Mouse (Mus musculus): Measurements from ENCODE around the gene Ppp1r3e. TPM values are rescaled to one million over a fixed set of nuclear protein-coding genes. Genes with fewer than 3 reads are reported as not detected.

The Ppp1r3e gene
- polyA plus RNA-seq, 1 experiment from 2014 or later = 0.83 TPM

GRCm38 (mm10) chr14:54874165-54874564, 3.2 kb downstream of the Ppp1r3e start:
- peaks cover 12% of the 10 kb centered on the region; the same call in 1 of the 2 replicates for H3K27me3 ChIP-seq (replicated peaks)
- peaks cover 29% of the 10 kb centered on the region for H3K4me1 ChIP-seq
- no peak overlapping the region for H3K4me3 ChIP-seq
- no peak for ATAC-seq
- no peak overlapping the region for H3K9ac ChIP-seq
- WGBS (ENCODE audit: insufficient replicate concordance) = 79% methylated on average over 3 of the region's 3 CpGs
- H3K36me3 ChIP-seq = no peaks in the 10 kb centered on the region
- H3K27ac ChIP-seq = no peak overlapping the region
- no peaks in the 10 kb centered on the region for H3K9me3 ChIP-seq (replicated peaks)
- no peak overlapping the region for H3K4me2 ChIP-seq

GRCm38 (mm10) chr14:54870861-54871260, 6.5 kb downstream of the Ppp1r3e start, which contains the start of gene Homez:
TSS of gene Homez (minus strand) at chr14:54870961.
- H3K9ac ChIP-seq = no peak within 1 kb of the TSS
- H3K36me3 ChIP-seq = no peaks in the 10 kb centered on the region
- WGBS (ENCODE audit: insufficient replicate concordance) = 81% methylated on average over 5 of the region's 5 CpGs
- no peak within 1 kb of the TSS for H3K4me3 ChIP-seq
- no peaks in the 10 kb centered on the region for H3K9me3 ChIP-seq (replicated peaks)
- no peak for ATAC-seq
- peaks cover 7% of the 10 kb centered on the region; the same call in 1 of the 2 replicates for H3K27me3 ChIP-seq (replicated peaks)
- no peak within 1 kb of the TSS for H3K4me2 ChIP-seq
- H3K4me1 ChIP-seq = peaks cover 7% of the 10 kb centered on the region
- no peak within 1 kb of the TSS for H3K27ac ChIP-seq

- Histone ChIP-seq H3K36me3 (no peaks in the 10 kb centered on the region), H3K9ac (no peak overlapping the region), H3K27me3 (replicated peaks) (no peaks in the 10 kb centered on the region), H3K4me1 (peaks cover 10% of the 10 kb centered on the region), H3K4me2 (no peak overlapping the region), H3K9me3 (replicated peaks) (no peaks in the 10 kb centered on the region), H3K27ac (no peak overlapping the region), H3K4me3 (no peak overlapping the region)
- WGBS (ENCODE audit: insufficient replicate concordance) = 64% methylated on average over 4 of the region's 4 CpGs
- no peak for ATAC-seq
Observed at GRCm38 (mm10) chr14:54868026-54868425, 9.3 kb downstream of the Ppp1r3e start.

- Histone ChIP-seq H3K9me3 (replicated peaks) (no peaks in the 10 kb centered on the region), H3K4me3 (no peak overlapping the region), H3K36me3 (no peaks in the 10 kb centered on the region), H3K27me3 (replicated peaks) (no peaks in the 10 kb centered on the region), H3K27ac (no peak overlapping the region), H3K9ac (no peak overlapping the region), H3K4me2 (no peak overlapping the region), H3K4me1 (peaks cover 10% of the 10 kb centered on the region)
- WGBS (ENCODE audit: insufficient replicate concordance) = 54% methylated on average over 5 of the region's 5 CpGs
- ATAC-seq = no peak
Observed at GRCm38 (mm10) chr14:54866936-54867335, 10.4 kb downstream of the Ppp1r3e start.

GRCm38 (mm10) chr14:54866268-54866667, 11.1 kb downstream of the Ppp1r3e start:
- WGBS (ENCODE audit: insufficient replicate concordance) = 24% methylated on average over 3 of the region's 3 CpGs
- Histone ChIP-seq H3K9ac (no peak overlapping the region), H3K9me3 (replicated peaks) (no peaks in the 10 kb centered on the region), H3K4me3 (no peak overlapping the region), H3K27ac (no peak overlapping the region), H3K4me1 (peaks cover 10% of the 10 kb centered on the region), H3K36me3 (no peaks in the 10 kb centered on the region), H3K27me3 (replicated peaks) (no peaks in the 10 kb centered on the region), H3K4me2 (no peak overlapping the region)
- no peak for ATAC-seq

GRCm38 (mm10) chr14:54865626-54866025, 11.7 kb downstream of the Ppp1r3e start:
- H3K27me3 ChIP-seq (replicated peaks) = no peaks in the 10 kb centered on the region
- H3K27ac ChIP-seq = no peak overlapping the region
- no peak overlapping the region for H3K4me3 ChIP-seq
- no peak for ATAC-seq
- H3K4me1 ChIP-seq = peaks cover 10% of the 10 kb centered on the region
- WGBS (ENCODE audit: insufficient replicate concordance) = 67% methylated on average over 5 of the region's 5 CpGs
- H3K36me3 ChIP-seq = no peaks in the 10 kb centered on the region
- H3K9me3 ChIP-seq (replicated peaks) = no peaks in the 10 kb centered on the region
- no peak overlapping the region for H3K9ac ChIP-seq
- H3K4me2 ChIP-seq = no peak overlapping the region

- Histone ChIP-seq H3K36me3 (no peaks in the 10 kb centered on the region), H3K9ac (peak overlapping the region; percentile 89), H3K27ac (peak overlapping the region; percentile 68), H3K9me3 (replicated peaks) (no peaks in the 10 kb centered on the region), H3K27me3 (replicated peaks) (no peaks in the 10 kb centered on the region), H3K4me3 (peak overlapping the region; percentile 92), H3K4me2 (peak overlapping the region; percentile 99), H3K4me1 (peaks cover 10% of the 10 kb centered on the region)
- ATAC-seq = peak; percentile 14; the same call in 1 of the 2 replicates
- WGBS (ENCODE audit: insufficient replicate concordance) = 10% methylated on average over 21 of the region's 21 CpGs
Observed at GRCm38 (mm10) chr14:54864313-54865036, 12.9 kb downstream of the Ppp1r3e start.

GRCm38 (mm10) chr14:54863501-54864312, 13.6 kb downstream of the Ppp1r3e start:
- H3K36me3 ChIP-seq = no peaks in the 10 kb centered on the region
- peaks cover 13% of the 10 kb centered on the region for H3K4me1 ChIP-seq
- peak overlapping the region; percentile 68 for H3K27ac ChIP-seq
- peak overlapping the region; percentile 92 for H3K4me3 ChIP-seq
- peak; percentile 100 for ATAC-seq
- H3K27me3 ChIP-seq (replicated peaks) = no peaks in the 10 kb centered on the region
- no peaks in the 10 kb centered on the region for H3K9me3 ChIP-seq (replicated peaks)
- peak overlapping the region; percentile 89 for H3K9ac ChIP-seq
- under 1% methylated on average over 43 of the region's 56 CpGs for WGBS (ENCODE audit: insufficient replicate concordance)
- H3K4me2 ChIP-seq = peak overlapping the region; percentile 99

- H3K27me3 ChIP-seq (replicated peaks) = no peaks in the 10 kb centered on the region
- no peak overlapping the region for H3K27ac ChIP-seq
- no peak overlapping the region for H3K4me2 ChIP-seq
- H3K4me1 ChIP-seq = peaks cover 13% of the 10 kb centered on the region
- no peak for ATAC-seq
- H3K9ac ChIP-seq = no peak overlapping the region
- WGBS (ENCODE audit: insufficient replicate concordance) = 23% methylated on average over 2 of the region's 2 CpGs
- H3K9me3 ChIP-seq (replicated peaks) = no peaks in the 10 kb centered on the region
- no peak overlapping the region for H3K4me3 ChIP-seq
- H3K36me3 ChIP-seq = peaks cover 8% of the 10 kb centered on the region; the same call in 1 of the 2 replicates
Observed at GRCm38 (mm10) chr14:54860511-54860910, 16.8 kb downstream of the Ppp1r3e start.

- Histone ChIP-seq H3K9me3 (replicated peaks) (no peaks in the 10 kb centered on the region), H3K4me3 (no peak overlapping the region)
- ATAC-seq = no peak
Observed at GRCm38 (mm10) chr14:54857891-54858290, 19.5 kb downstream of the Ppp1r3e start.

GRCm38 (mm10) chr14:54856703-54857102, 20.6 kb downstream of the Ppp1r3e start:
- Histone ChIP-seq H3K36me3 (peaks cover 8% of the 10 kb centered on the region; the same call in 1 of the 2 replicates), H3K27ac (no peak overlapping the region), H3K27me3 (replicated peaks) (no peaks in the 10 kb centered on the region), H3K9ac (no peak overlapping the region), H3K4me3 (no peak overlapping the region), H3K4me2 (no peak overlapping the region), H3K9me3 (replicated peaks) (no peaks in the 10 kb centered on the region), H3K4me1 (0 out of 2 replicates have a peak, but pooled peaks cover 3% of the 10 kb centered on the region)
- ATAC-seq = no peak
- 39% methylated on average over 7 of the region's 7 CpGs for whole genome bisulfite sequencing (ENCODE audit: insufficient replicate concordance)

More at GRCm38 (mm10) chr14:54857891-54858290, 19.5 kb downstream of the Ppp1r3e start:
- H3K9ac ChIP-seq = no peak overlapping the region
- no peak overlapping the region for H3K27ac ChIP-seq
- H3K27me3 ChIP-seq (replicated peaks) = no peaks in the 10 kb centered on the region
- WGBS (ENCODE audit: insufficient replicate concordance) = 79% methylated on average over 9 of the region's 9 CpGs
- H3K36me3 ChIP-seq = peaks cover 8% of the 10 kb centered on the region; the same call in 1 of the 2 replicates
- 0 out of 2 replicates have a peak, but pooled peaks cover 3% of the 10 kb centered on the region for H3K4me1 ChIP-seq
- no peak overlapping the region for H3K4me2 ChIP-seq

- Histone ChIP-seq H3K4me1 (0 out of 2 replicates have a peak, but pooled peaks cover 3% of the 10 kb centered on the region), H3K9ac (no peak overlapping the region), H3K27me3 (replicated peaks) (no peaks in the 10 kb centered on the region), H3K4me3 (no peak overlapping the region), H3K27ac (no peak overlapping the region), H3K4me2 (no peak overlapping the region), H3K36me3 (peaks cover 8% of the 10 kb centered on the region; the same call in 1 of the 2 replicates), H3K9me3 (replicated peaks) (no peaks in the 10 kb centered on the region)
- no peak for ATAC-seq
- 82% methylated on average over 3 of the region's 3 CpGs for WGBS (ENCODE audit: insufficient replicate concordance)
Observed at GRCm38 (mm10) chr14:54855726-54856125, 21.6 kb downstream of the Ppp1r3e start.
